Mouse (Mus musculus) heart, postnatal 0 days (tissue): Measurements from ENCODE around the gene Psma3.

ENCODE experiments used
- CTCF ChIP-seq: IDR thresholded peaks from 2 replicates; pipeline ENCODE4 v1.5.1; 2016; ENCODE audit warnings: antibody characterized with exemption, control low read depth, low read depth
- EP300 ChIP-seq: IDR thresholded peaks from 2 replicates; pipeline ENCODE4 v1.6.1; 2016; ENCODE audit warnings: antibody characterized with exemption, low read depth

DNA sequence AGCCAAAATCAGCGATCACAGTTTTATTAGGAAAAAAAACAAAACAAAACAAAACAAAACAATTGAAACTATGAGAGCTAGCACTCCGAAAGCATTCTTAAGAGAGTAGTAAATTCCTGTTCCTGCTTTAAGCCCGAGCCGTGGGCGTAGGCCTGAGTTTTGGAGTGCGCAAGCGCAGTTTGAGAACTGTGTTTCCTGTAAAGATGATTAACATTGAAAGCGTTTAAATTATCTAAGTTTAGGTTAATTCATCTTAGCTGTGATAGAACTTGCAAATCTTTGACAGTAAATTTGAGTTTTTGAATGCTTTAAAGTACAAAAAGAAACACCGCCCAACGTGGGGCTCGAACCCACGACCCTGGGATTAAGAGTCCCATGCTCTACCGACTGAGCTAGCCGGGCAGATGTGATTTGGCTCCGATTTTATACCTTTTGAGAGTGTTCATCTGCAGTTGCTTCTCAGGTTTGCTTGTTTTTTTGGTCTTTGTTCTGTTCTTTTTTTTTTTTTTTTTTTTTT lies 5.6 kb upstream of the Psma3 start:
- no peak for TF ChIP-seq CTCF
- TF ChIP-seq EP300 = no peak; the same call in none of the 2 replicates
